Mouse (Mus musculus) layer of hippocampus, adult 11-12 months (tissue): Measurements from ENCODE around the gene Adcy6.

Experiments
- DNase-seq: peaks from one replicate; pipeline ENCODE4 v3.0.0; 2022; ENCODE audit warnings: low spot score

The Adcy6 gene

DNA sequence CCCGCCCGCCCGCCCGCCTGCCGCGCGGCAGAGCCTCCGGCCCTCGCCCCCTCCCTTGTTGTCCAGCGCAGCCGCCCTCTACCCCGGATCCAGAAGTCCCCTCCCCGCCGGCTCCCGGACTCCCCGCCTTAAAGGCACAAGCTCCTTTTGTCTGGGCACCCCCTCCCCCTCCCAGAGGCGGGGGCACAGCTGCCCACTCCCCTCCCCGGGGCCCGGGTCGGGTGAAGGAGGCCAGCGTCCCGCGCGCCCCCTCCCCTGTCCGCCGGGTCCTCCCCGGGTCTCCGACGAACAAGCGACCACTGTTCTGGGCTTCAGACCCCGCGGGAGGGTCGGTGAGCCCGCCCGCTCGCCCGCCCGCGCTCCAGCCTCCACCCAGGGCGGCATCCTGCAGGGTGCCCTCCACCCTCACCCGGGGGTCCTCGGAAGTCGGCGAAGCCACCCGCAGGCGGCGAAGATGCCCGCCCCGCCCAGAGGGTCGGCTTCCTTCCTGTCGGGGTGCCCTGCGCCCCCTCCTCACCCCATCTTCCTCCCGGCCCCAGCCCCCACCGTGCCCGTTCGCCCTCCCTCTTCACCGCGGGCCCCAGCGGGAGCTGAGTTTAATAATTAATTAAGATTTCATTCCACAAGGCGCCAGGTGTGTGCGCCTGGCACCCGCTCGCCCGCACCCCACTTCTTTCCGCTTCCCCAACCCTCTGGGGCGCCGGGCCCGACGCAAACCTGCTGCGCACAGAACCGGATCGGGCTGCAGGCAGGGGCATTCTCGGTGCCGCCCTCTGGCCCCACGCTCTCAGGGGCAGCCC is at the start of gene Adcy6:
Gene Adcy6 (minus strand): TSS at position 746 of the 800 bp plus-strand sequence.
- DNase-seq = peak; percentile 73

- DNase-seq = no peak
Measured at GRCm38 (mm10) chr15:98656982-98657751, 47.3 kb upstream of the Adcy6 start.

- no peak for DNase-seq
Measured at GRCm38 (mm10) chr15:98652174-98652573, 42.3 kb upstream of the Adcy6 start.

DNA sequence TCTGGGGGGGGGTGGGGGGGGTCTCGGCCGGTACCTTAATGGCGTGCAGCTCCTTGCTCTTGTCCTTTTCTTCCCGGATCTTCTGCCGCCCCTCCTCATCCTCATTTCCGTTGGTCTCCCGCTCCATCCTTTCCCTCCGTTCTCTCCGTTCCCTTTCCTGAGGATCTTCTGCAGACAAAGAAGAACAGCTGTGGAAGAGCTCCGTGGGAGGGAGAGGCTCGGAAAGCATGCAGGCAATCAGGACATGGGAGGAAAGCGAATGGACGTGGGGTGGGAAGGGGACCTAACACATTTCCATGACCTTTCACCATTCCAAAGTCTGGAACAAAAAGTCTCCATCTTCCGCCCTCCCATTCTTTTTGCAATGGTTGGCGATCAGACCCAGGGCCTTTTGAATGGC is 41.6 kb upstream of the Adcy6 start:
- no peak for DNase-seq

DNA sequence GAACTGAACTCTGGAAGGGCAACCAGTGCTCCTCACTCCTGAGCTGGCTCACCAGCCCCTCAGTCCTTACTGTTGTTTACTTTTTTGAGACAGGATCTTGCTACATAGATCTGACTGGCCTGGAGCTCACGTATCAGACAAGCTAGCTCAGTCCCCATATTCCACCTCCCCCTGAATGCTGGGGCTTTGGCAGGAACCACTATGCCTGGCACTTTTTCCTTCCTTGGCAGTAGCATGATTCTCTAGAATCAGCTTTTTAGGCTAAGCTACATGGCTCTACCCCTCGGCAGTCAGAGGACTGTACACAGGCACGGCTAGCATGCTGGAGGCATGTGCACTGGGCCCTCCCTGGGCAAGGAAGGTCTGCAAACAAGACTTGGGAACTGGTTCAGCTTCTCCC is 38.2 kb upstream of the Adcy6 start:
- DNase-seq = no peak

GRCm38 (mm10) chr15:98647308-98647707 is 37.4 kb upstream of the Adcy6 start:
- no peak for DNase-seq

DNA sequence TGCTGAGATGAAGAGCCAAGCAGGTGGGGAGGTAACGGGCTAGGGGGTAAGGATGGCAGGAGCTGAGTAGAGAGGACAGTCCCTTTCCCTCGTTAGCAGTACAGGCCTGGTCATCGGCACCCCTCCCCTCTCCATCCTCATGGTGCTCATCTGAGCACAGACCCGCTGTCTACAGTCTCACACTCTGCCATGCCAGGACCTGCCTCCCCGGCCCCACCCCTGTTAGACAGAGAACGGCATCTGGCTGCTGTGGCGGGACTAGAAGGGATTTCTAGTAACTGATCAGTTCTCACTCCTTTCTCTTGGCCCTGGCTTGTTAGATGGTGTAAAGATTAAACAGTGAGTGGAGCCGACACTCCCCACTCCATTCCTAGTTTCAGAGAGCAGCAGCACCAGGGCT is 36.9 kb upstream of the Adcy6 start:
- DNase-seq = no peak

- DNase-seq = no peak
Measured at GRCm38 (mm10) chr15:98645057-98646026, 35.5 kb upstream of the Adcy6 start.

DNA sequence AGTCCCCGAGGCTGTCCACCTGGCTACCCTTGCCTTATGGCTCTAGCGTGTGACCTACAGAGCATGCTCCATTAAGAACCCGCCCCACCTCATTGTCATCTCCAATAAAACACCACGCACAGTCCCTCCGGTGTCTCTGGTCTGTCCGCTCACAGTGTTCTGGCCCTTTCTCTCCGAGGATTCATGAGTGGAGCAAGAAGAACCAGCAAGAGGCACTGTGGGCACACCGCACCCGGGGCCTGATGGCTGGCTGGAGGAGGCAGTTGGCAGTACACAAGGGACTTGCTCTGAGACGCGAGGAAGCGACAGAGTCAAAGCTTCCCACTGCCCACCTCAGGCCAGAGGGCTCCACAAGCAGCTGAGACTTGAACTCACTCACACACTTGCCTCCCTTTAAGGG is 34.5 kb upstream of the Adcy6 start:
- no peak for DNase-seq

DNA sequence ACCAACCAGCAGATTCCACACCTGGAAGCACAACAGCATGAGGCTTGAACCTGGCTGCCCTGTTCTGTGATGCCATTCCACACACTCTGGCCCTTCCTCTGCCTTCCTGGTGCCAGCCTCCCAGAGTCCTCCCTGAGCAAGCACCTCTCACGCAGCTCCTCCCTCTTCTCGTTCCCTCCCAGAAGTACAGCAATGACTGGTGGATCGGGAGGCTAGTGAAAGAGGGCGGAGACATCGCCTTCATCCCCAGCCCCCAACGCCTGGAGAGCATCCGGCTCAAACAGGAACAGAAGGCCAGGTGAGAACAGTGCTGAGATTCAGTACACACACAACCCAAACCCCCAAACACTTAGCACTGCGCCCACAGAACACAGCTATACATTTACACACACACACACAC is 30.3 kb upstream of the Adcy6 start:
- no peak for DNase-seq

GRCm38 (mm10) chr15:98637155-98637554 is 27.3 kb upstream of the Adcy6 start:
- no peak for DNase-seq

DNA sequence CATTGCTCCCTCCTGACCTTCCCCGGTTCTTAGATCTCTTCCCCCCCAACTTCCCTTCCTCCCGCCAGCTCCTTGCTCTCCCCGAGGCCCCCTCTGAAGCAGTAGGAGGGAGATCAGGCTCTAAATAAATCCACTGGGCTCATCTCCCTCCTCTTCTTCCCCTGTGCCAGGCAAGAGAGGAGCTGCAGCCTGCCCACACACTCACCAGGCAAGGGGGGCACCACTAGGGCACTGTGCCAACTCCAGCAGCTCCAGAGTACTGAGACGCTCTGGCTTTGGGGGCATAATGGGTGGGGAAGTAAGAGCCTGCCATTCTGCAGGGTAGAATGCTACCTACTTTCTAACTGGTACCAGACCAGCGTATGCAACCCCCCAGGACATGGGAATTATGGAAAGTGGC is 26.6 kb upstream of the Adcy6 start:
- DNase-seq = no peak

DNA sequence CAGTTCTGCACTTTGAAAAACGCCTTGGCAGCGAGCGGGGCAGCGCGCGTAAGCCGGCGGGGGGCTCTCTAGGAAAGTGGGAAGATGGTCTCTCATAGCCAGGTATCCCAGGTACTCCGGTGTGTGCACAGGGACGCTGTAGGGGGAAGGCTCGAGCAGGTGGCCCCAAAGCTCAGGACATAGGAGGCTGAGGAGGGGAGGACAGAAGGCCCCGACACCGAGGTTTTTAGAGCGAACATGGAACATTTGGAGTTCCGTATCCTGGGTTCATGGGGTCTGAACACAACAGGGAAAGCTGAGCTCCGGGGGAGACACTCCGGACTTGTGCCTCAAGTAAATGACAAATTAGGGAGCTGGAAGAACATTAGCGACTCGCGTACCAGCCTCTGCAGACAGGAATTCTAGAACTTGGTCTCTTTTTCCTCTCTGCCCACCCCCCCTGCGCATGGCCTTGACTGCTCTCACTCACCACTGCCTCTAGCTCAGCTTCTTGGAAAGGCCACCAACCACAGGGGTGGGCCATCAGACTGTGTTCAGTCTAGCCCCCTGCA is 25.5 kb upstream of the Adcy6 start:
- no peak for DNase-seq

GRCm38 (mm10) chr15:98634541-98635081 is 24.7 kb upstream of the Adcy6 start:
- peak; percentile 75 for DNase-seq

DNA sequence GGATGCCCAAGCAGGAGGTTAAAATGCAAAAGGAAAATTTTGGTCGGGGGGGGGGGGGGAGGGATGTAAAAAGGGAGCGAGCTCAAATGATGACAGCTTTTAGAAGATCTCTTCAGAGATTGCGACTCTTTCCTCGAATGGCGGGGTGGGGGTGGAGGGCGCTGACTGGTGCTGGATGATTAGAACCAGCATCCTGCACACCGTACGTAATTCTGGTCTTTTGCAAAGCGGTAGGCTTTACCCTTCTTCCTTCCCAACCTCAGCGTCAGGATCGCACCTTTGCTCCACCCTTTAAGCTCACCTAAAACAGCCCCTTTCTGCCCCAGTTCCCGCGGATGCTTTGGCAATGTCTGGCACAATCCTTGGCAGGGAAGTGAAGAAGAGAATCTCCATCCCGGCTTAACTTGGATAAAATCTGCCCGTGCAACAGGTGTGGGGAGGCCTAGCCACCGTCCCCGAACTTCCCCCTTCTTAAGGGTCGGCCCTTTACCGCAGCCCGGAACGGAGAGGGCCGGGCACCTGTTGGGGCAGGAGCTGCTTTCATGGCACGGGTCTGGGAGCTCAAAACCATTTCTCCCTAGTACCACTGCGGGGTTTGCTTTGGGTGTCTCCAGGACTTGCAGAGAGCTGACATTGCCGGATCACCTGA is 24.1 kb upstream of the Adcy6 start:
- no peak for DNase-seq

DNA sequence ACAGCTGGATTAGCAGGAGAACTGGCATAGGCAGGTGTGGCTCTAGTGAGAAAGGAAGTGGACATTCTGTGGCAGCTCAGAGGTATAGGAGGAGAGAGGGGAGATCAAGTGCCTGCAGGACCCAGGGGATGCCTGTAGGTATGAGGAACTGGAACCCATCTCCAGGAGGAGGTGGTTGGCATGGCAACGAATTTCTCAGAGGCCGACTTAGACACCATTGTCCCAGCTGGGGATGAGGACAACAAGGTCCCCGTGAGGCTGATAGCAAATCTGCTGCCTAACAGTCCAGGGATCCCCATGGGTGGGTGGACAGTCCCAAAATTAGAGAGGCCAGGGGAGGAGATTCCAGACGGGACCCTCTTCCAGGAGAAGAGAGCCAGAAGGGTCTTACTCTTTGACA is 23.0 kb upstream of the Adcy6 start:
- no peak for DNase-seq

- DNase-seq = no peak
Measured at GRCm38 (mm10) chr15:98632107-98632744, 22.4 kb upstream of the Adcy6 start.

DNA sequence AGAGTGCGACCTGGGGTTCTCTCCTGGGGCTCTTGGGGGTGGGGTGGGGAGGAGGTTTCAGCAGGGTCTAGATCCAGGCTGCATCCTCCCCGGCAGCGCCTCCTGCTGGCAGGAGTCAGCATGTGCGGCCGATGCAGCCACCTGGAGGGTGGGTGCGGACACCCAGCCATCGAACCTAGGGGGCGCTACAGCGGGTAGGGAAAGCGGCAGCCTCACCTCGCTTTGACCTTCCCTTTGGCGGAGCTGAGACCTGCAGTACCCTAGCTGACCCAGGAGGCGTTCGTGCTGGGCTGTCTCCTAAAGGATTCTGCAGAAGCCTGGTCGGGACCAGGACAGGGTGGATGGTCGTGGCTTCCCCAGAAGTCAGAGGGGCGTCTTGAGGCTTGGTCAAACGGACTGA is 21.6 kb upstream of the Adcy6 start:
- DNase-seq = peak; percentile 59

DNA sequence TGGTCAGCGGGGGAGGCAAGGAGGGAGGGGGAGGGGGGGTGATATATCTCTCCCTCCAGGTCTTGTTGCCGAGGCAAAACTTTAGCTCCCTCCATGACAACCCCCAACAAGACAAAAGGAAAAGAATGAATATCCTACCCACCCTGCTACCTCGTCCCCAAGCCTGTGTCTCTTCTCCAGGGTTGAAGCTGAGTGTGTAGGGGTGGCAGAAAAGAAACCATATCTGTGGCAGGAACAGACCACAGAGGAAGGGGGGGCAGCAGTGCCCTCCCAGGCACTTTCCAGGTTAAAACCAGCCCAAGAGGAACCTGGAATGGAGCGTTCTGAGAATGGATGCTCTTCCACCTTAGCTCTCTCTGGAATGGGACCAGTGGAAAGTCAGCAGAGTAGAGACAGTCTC is 20.7 kb upstream of the Adcy6 start, which contains the start of gene Cacnb3:
Gene Cacnb3 (plus strand): TSS at position 301 of the 400 bp plus-strand sequence.
- DNase-seq = no peak

DNA sequence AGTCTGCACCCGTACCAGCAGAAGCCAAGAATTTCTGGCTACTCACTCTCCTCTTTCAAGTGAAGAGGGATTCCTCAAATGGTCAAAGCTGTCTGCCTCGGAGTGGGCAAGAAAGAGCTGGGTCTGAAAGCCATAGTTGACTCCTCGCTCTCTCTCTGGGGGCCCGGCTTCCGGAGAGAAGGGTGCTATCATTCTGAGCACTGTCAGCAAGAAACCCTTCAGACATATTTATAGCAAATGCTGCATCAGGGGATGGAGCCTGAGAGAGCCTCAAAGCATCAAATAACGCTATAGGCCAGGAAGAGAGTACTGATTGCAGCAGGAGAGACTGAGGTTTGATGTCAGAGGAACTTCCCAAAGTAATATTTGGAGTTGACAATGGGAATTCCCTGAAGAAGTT is 19.6 kb upstream of the Adcy6 start:
- DNase-seq = no peak
